Mouse (Mus musculus) forebrain, embryonic 12.5 days (tissue): ENCODE data around the gene Actr1a. TPM values are rescaled to one million over a fixed set of nuclear protein-coding genes. Genes with fewer than 3 reads are reported as not detected.
A peak's percentile ranks its signal among the peaks of the same experiment; 100 is the strongest.

Experiments
- ATAC-seq: fragments of 200-750 bp; cut with Nextera tagmentation; 2 replicates; pipeline ENCODE4 v1.8.0; 2017; ENCODE audit warnings: moderate TSS enrichment; ENCODE audit not compliant: low FRiP score
- H3K27ac ChIP-seq: fragments of 300-500 bp; sonication (generic); 2 replicates; pipeline ENCODE4 v1.5.1; 2016; ENCODE audit warnings: mild to moderate bottlenecking
- H3K27me3 ChIP-seq: fragments of 300-500 bp; sonication (generic); 2 replicates; pipeline ENCODE4 v1.6.1; 2016; ENCODE audit warnings: mild to moderate bottlenecking
- H3K36me3 ChIP-seq: fragments of 300-500 bp; sonication (generic); replicated peaks from 2 replicates; pipeline ENCODE4 v1.6.1; 2016; ENCODE audit warnings: mild to moderate bottlenecking
- H3K4me1 ChIP-seq: fragments of 300-500 bp; sonication (generic); 2 replicates; pipeline ENCODE4 v1.6.1; 2016
- H3K4me2 ChIP-seq: fragments of 300-500 bp; sonication (generic); 2 replicates; pipeline ENCODE4 v1.6.1; 2016; ENCODE audit warnings: mild to moderate bottlenecking, moderate library complexity
- H3K4me3 ChIP-seq: fragments of 300-500 bp; sonication (generic); replicated peaks from 2 replicates; pipeline ENCODE4 v1.5.1; 2016; ENCODE audit warnings: mild to moderate bottlenecking
- H3K9ac ChIP-seq: fragments of 300-500 bp; sonication (generic); 2 replicates; pipeline ENCODE4 v1.6.1; 2016; ENCODE audit warnings: mild to moderate bottlenecking
- H3K9me3 ChIP-seq: fragments of 300-500 bp; sonication (generic); 2 replicates; pipeline ENCODE4 v1.6.1; 2016
- WGBS: fragments of 180-500 bp; shearing (Covaris S2); methylation state at CpG from one replicate; pipeline ENCODE4 v1.1.7; 2016; 5-methylcytosine and 5-hydroxymethylcytosine counted together
- polyA plus RNA-seq: library from polyadenylated mRNA; unstranded; fragments of >200 nt; fragmentation: Nextera tagmentation; extraction: Ambion mirVana; gene quantifications from 2 replicates; pipeline ENCODE4 v1.2.1, GENCODE M21; 2016

Actr1a gene
- polyA plus RNA-seq, 1 experiment from 2014 or later = 241 TPM

- ATAC-seq = no peak
- H3K36me3 ChIP-seq = peaks cover 15% of the 10 kb centered on the region
- WGBS = under 1% methylated on average over 19 of the region's 19 CpGs
- H3K27ac ChIP-seq = peak overlapping the region; percentile 92
- H3K9me3 ChIP-seq = no peaks in the 10 kb centered on the region
- peak overlapping the region; percentile 91 for H3K4me2 ChIP-seq
- peaks cover 48% of the 10 kb centered on the region for H3K4me1 ChIP-seq
- peak overlapping the region; percentile 83 for H3K9ac ChIP-seq
- H3K4me3 ChIP-seq = peak overlapping the region; percentile 73
- H3K27me3 ChIP-seq = no peaks in the 10 kb centered on the region
Observed at GRCm38 (mm10) chr19:46397436-46398001, 2.0 kb upstream of the Actr1a start.

GRCm38 (mm10) chr19:46396686-46397435, 1.3 kb upstream of the Actr1a start, which contains the start of gene Sufu:
Gene Sufu, plus strand, starts transcription at chr19:46396896.
- peaks cover 11% of the 10 kb centered on the region for H3K36me3 ChIP-seq
- peak; percentile 90 for ATAC-seq
- no peaks in the 10 kb centered on the region for H3K9me3 ChIP-seq
- H3K27me3 ChIP-seq = no peaks in the 10 kb centered on the region
- under 1% methylated on average over 57 of the region's 57 CpGs for WGBS
- H3K9ac ChIP-seq = peak within 1 kb of the TSS; percentile 83
- peak within 1 kb of the TSS; percentile 92 for H3K27ac ChIP-seq
- H3K4me1 ChIP-seq = peaks cover 48% of the 10 kb centered on the region
- peak within 1 kb of the TSS; percentile 91 for H3K4me2 ChIP-seq
- peak within 1 kb of the TSS; percentile 78 for H3K4me3 ChIP-seq

GRCm38 (mm10) chr19:46396109-46396508, 561 bp upstream of the Actr1a start:
- 0 out of 2 replicates have a peak, but pooled peaks have one; percentile 1 for ATAC-seq
- Histone ChIP-seq H3K9me3 (no peaks in the 10 kb centered on the region), H3K27ac (0 out of 2 replicates have a peak overlapping the region, but pooled peaks have one; percentile 10), H3K27me3 (no peaks in the 10 kb centered on the region), H3K4me1 (peaks cover 48% of the 10 kb centered on the region), H3K9ac (peak overlapping the region; percentile 81; the same call in 1 of the 2 replicates), H3K4me3 (peak overlapping the region; percentile 78), H3K36me3 (peaks cover 6% of the 10 kb centered on the region; the same call in 1 of the 2 replicates), H3K4me2 (peak overlapping the region; percentile 56)
- WGBS = 12% methylated on average over 8 of the region's 8 CpGs

GRCm38 (mm10) chr19:46394712-46395108, 838 bp downstream of the Actr1a start:
- Histone ChIP-seq H3K4me1 (peaks cover 44% of the 10 kb centered on the region), H3K4me3 (peak overlapping the region; percentile 78), H3K36me3 (0 out of 2 replicates have a peak, but pooled peaks cover 6% of the 10 kb centered on the region), H3K4me2 (peak overlapping the region; percentile 88), H3K27me3 (no peaks in the 10 kb centered on the region), H3K9me3 (no peaks in the 10 kb centered on the region), H3K9ac (peak overlapping the region; percentile 55), H3K27ac (no peak overlapping the region)
- 11% methylated on average over 10 of the region's 10 CpGs for WGBS
- no peak for ATAC-seq

GRCm38 (mm10) chr19:46392018-46392417, 3.5 kb downstream of the Actr1a start:
- Histone ChIP-seq H3K27me3 (no peaks in the 10 kb centered on the region), H3K4me2 (no peak overlapping the region), H3K4me3 (no peak overlapping the region), H3K4me1 (peaks cover 21% of the 10 kb centered on the region), H3K27ac (no peak overlapping the region), H3K9me3 (no peaks in the 10 kb centered on the region), H3K9ac (no peak overlapping the region), H3K36me3 (peaks cover 12% of the 10 kb centered on the region)
- ATAC-seq = no peak
- WGBS = 47% methylated on average over 4 of the region's 4 CpGs

- Histone ChIP-seq H3K4me1 (peaks cover 15% of the 10 kb centered on the region), H3K9ac (no peak overlapping the region), H3K4me2 (no peak overlapping the region), H3K27ac (no peak overlapping the region), H3K4me3 (no peak overlapping the region), H3K9me3 (no peaks in the 10 kb centered on the region), H3K27me3 (no peaks in the 10 kb centered on the region), H3K36me3 (peaks cover 29% of the 10 kb centered on the region)
- ATAC-seq = no peak
- 84% methylated on average over 5 of the region's 5 CpGs for WGBS
Observed at GRCm38 (mm10) chr19:46389872-46390271, 5.7 kb downstream of the Actr1a start.

- Histone ChIP-seq H3K36me3 (peaks cover 92% of the 10 kb centered on the region), H3K9me3 (no peaks in the 10 kb centered on the region), H3K4me3 (no peak overlapping the region), H3K27me3 (no peaks in the 10 kb centered on the region), H3K4me1 (no peaks in the 10 kb centered on the region), H3K9ac (no peak overlapping the region), H3K4me2 (no peak overlapping the region), H3K27ac (no peak overlapping the region)
- 88% methylated on average over 9 of the region's 9 CpGs for WGBS
- no peak for ATAC-seq
Observed at GRCm38 (mm10) chr19:46382275-46382674, 13.3 kb downstream of the Actr1a start.

- H3K4me2 ChIP-seq = no peak overlapping the region
- 75% methylated on average over 4 of the region's 4 CpGs for WGBS
- no peak overlapping the region for H3K9ac ChIP-seq
- no peaks in the 10 kb centered on the region for H3K9me3 ChIP-seq
- H3K36me3 ChIP-seq = peaks cover 48% of the 10 kb centered on the region
- no peaks in the 10 kb centered on the region for H3K27me3 ChIP-seq
- H3K4me3 ChIP-seq = no peak overlapping the region
- ATAC-seq = no peak
- no peaks in the 10 kb centered on the region for H3K4me1 ChIP-seq
- no peak overlapping the region for H3K27ac ChIP-seq
Observed at GRCm38 (mm10) chr19:46375891-46376290, 19.7 kb downstream of the Actr1a start.

GRCm38 (mm10) chr19:46375489-46375888, 20.1 kb downstream of the Actr1a start:
- Histone ChIP-seq H3K4me2 (no peak overlapping the region), H3K27ac (no peak overlapping the region), H3K9me3 (no peaks in the 10 kb centered on the region), H3K27me3 (no peaks in the 10 kb centered on the region), H3K4me1 (no peaks in the 10 kb centered on the region), H3K36me3 (peaks cover 44% of the 10 kb centered on the region), H3K9ac (no peak overlapping the region), H3K4me3 (no peak overlapping the region)
- 61% methylated on average over 5 of the region's 5 CpGs for WGBS
- no peak for ATAC-seq

GRCm38 (mm10) chr19:46374477-46375088, 21.0 kb downstream of the Actr1a start:
- Histone ChIP-seq H3K4me2 (no peak overlapping the region), H3K36me3 (peaks cover 35% of the 10 kb centered on the region), H3K4me1 (no peaks in the 10 kb centered on the region), H3K27ac (no peak overlapping the region), H3K4me3 (no peak overlapping the region), H3K9me3 (no peaks in the 10 kb centered on the region), H3K9ac (no peak overlapping the region), H3K27me3 (no peaks in the 10 kb centered on the region)
- ATAC-seq = 0 out of 2 replicates have a peak, but pooled peaks have one; percentile 33
- WGBS = 57% methylated on average over 21 of the region's 21 CpGs

- no peaks in the 10 kb centered on the region for H3K4me1 ChIP-seq
- no peak overlapping the region for H3K27ac ChIP-seq
- H3K4me2 ChIP-seq = no peak overlapping the region
- H3K27me3 ChIP-seq = no peaks in the 10 kb centered on the region
- ATAC-seq = no peak
- no peak overlapping the region for H3K9ac ChIP-seq
- no peaks in the 10 kb centered on the region; the same call in 1 of the 2 replicates for H3K36me3 ChIP-seq
- 28% methylated on average over 4 of the region's 4 CpGs for WGBS
- no peaks in the 10 kb centered on the region for H3K9me3 ChIP-seq
- no peak overlapping the region for H3K4me3 ChIP-seq
Observed at GRCm38 (mm10) chr19:46369204-46369603, 26.3 kb downstream of the Actr1a start.

- Histone ChIP-seq H3K4me2 (no peak overlapping the region), H3K4me3 (no peak overlapping the region), H3K27ac (no peak overlapping the region), H3K27me3 (no peaks in the 10 kb centered on the region), H3K9me3 (no peaks in the 10 kb centered on the region), H3K9ac (no peak overlapping the region), H3K36me3 (no peaks in the 10 kb centered on the region; the same call in 1 of the 2 replicates), H3K4me1 (no peaks in the 10 kb centered on the region)
- 88% methylated on average over 23 of the region's 23 CpGs for WGBS
- ATAC-seq = no peak
Observed at GRCm38 (mm10) chr19:46367798-46368590, 27.6 kb downstream of the Actr1a start.
